Mouse (Mus musculus): ENCODE data around the gene Pf4.

The Pf4 gene

DNA sequence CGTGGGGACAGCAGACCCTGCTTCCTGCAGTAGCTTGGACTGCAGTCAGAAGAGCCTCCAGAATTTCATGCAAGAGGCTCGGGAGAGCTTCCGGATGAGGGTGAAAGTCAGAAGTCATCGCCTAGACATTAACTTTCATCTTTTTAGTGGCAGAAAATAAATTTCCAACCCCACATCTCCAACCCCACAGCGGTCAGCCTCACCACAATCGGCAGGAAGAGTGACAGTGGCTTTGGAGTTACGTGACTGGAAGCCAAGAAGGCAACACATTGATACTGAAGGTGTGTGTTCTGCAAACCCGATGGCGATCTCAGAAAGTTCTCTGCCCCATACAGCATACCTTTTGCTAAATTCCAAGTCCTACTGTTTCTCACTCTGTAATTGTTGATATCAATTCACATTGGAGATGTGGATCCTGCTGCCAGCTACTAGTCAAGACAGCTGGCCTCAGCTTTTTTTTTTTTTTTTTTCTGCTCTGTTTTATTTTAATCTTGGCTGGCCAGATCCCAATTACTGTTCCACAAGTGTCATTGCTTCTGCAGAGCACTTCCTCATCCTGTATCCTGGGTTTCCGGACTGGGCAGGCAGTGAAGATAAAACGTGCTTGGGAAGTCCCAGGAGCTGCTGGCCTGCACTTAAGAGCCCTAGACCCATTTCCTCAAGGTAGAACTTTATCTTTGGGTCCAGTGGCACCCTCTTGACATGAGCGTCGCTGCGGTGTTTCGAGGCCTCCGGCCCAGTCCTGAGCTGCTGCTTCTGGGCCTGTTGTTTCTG is at the start of gene Pf4:
TSS of gene Pf4 (plus strand) at position 556 of the 774 bp plus-strand sequence.
- no peak for DNase-seq

- DNase-seq: no peak
Measured at GRCm38 (mm10) chr5:90722656-90723055, 49.6 kb upstream of the Pf4 start.

- no peak for DNase-seq
Measured at GRCm38 (mm10) chr5:90728254-90728653, 44.0 kb upstream of the Pf4 start.

DNA sequence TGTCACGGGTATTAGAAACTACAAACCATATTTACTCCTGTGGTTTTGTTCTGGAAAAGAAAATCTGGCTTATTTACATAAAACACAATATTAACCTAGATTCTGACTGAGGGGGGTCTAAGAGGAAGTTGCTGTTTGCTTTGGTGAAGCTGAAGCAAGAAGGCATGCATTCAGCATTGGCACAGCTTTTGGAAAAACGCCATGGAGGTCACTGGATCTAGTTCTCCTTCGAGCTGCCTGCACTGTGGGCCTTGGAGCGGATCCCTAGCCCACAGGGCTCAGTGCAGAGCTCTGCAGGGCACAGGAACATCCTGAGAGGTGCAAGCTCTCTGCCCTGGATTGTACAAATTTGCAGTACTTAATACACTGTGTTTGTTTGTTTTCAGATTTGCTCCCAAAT is 40.8 kb upstream of the Pf4 start:
- DNase-seq: no peak

- no peak for DNase-seq
Measured at GRCm38 (mm10) chr5:90742029-90742428, 30.2 kb upstream of the Pf4 start.

- DNase-seq: no peak
Measured at GRCm38 (mm10) chr5:90753934-90754333, 18.3 kb upstream of the Pf4 start.

GRCm38 (mm10) chr5:90758020-90758605 is 14.1 kb upstream of the Pf4 start:
- no peak for DNase-seq

DNA sequence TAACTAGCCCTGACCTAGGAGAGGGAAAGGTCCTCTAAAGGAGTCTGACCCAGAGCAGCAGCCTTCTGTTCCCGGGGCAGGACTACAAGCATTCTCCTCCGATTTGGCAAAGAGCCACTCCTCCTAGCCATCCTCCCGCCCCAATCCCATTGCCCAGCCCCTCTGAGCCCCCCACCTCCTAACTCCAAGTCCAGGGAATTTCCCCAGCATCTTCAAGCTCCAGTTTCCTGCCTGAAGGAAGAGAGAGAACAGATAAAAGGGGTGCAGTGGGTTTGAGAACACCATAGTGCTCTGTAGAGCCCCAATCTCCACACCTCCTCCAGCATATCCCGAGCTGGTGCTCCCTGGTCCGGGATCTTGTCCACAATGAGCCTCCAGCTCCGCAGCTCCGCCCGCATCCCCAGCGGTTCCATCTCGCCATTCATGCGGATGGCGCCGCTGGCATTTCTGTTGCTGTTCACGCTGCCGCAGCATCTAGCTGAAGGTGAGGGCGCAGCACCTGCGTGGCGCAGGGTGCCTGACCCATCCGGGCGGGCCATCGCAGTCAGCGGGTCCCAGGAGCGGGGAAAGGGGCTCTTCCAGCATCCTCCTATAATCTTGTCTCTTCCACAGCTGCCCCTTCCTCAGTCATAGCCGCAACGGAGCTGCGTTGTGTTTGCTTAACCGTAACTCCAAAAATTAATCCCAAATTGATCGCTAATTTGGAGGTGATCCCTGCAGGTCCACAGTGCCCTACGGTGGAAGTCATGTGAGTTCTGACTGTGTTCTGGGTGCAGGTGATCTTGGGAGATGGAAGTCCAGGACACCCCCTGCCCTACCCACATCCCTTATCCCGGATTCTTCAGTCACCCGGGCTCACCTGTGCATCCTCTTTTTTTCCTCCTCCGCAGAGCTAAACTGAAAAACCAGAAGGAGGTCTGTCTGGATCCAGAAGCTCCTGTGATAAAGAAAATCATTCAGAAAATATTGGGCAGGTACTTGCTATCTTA is 12.9 kb upstream of the Pf4 start, which contains the start of gene Cxcl5:
TSS of gene Cxcl5 (plus strand) at position 284 of the 989 bp plus-strand sequence.
- DNase-seq: no peak

DNA sequence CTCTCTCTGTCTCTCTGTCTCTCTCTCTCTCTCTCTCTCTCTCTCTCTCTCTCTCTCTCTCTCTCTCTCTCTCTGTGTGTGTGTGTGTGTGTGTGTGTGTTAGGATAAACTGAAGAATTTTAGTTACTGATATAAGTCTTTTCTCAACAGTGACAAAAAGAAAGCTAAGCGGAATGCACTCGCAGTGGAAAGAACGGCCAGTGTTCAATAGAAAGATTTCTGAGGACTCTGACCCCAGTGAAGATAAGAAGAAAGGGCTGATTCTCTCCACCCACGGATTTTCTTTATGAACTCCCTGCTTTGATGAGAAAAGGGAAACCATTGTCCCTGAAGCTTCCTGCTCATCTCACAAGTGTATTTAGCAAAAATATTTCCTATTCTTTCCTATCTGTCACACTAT is 11.9 kb upstream of the Pf4 start:
- no peak for DNase-seq

GRCm38 (mm10) chr5:90760844-90761243 is 11.4 kb upstream of the Pf4 start:
- no peak for DNase-seq

DNA sequence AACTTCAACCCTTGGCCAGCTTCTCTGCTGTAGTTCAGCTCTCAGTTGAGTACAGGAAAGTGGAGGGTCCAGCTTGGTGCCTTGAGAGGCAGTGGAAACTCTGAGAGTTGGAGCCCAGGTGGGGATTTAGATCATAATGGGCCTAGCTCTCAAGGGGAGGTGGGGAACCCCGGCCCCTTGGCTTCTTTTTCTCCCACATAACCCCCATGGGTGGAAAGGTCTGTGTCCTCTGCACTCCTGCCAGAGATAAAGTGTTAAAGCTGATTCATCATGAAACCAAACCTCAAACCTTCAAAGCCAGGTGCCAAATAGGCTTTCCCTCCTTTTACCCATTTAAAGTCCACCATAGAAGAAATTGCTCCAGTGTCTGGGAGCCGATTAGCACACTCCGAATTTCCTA is 10.4 kb upstream of the Pf4 start:
- no peak for DNase-seq

DNA sequence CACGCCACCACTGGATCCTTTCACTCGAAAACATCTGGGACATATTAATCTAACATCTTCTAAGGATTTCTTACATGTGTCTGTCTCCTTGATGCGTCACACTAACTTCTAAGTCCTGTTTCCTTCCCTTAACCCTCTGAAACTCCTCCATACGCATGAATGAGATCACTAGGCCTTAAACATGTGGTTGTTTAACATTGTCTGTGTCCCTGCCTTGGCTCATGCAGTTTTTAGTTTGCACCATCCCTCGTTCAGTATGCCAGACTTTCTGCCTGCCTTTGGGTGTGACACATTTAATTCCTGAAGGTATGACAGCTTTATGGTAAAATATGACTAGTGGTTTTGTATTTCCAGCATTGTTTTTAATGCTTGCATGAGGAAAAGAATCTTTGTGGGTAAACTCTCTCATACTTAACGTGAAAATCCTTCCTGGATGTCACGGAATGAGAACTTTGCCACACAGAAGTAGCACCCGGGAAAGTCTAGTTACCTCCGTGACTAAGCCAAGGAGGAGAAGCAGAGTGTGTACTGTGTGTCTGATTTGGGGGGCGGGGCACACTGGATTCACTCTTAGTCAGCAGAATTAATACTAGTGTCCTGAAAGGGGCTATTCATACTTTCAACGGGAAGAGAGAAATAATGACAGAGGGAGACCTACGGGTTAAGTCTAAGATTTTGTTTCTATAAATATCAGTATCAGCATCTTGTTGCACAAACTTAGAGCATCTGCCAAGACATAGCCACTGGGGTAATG is 8.1 kb upstream of the Pf4 start:
- DNase-seq: no peak

GRCm38 (mm10) chr5:90765821-90766606 is 6.2 kb upstream of the Pf4 start:
- no peak for DNase-seq

DNA sequence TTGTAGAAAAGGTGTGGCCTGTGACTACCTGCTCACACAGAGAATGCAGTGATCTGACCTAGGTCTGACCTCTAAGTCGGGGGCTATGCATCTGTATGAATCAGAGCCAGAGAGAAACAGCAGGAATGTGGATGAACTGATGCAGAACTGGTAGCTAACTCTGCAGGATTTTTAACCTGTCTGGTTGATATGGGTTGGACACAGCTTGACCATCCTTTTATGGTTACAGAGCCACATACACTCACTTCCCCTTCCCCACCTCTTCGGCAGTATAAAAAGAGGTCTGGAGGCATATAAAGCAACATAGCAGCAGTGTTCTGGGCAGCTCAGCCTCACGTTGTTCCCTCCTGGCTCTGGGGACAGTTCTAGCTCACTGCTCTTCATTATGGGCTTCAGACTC is 4.0 kb upstream of the Pf4 start, which contains the start of gene Ppbp:
TSS of gene Ppbp (plus strand) at position 301 of the 400 bp plus-strand sequence.
- DNase-seq: no peak

GRCm38 (mm10) chr5:90771369-90771768 is 866 bp upstream of the Pf4 start:
- no peak for DNase-seq

DNA sequence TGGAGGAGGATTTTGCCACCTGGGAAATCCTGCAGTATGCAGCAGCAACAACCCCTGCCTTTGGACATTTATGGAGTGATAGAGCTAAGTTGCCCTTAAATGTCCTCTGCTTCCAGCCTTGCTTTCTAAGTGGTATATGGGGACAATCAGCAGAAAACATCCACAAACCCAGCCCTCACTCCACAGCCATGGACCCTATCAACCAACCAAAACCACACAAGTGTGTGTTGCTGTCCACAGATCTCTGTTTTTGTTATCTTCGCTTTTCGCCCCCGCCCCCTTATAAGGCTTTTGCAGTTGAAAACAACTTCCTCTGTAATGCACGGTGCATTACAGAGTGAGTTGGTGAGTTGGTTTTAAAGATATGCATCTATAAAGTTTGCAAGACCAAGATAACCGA is 3.3 kb downstream of the Pf4 start:
- DNase-seq: no peak

GRCm38 (mm10) chr5:90777621-90778020 is 5.4 kb downstream of the Pf4 start:
- DNase-seq: no peak

DNA sequence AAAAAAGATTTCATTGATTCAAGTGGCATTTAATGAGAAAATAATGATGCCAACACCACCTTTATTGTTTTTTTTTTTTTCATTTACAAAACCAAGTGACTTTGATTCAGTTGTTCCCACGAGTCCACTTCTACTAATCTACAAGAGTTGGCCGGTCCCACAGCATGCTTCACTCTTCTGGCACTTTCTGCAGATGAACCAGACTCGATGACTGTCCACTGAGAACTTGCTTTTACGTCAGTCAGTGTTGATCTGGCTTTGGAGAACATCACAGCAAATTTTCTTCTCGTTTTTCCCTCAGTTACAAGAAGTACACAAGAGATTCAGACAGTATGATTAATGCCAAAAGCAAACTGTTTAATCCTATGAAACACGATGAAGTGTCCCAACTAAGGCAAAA is 6.6 kb downstream of the Pf4 start:
- DNase-seq: no peak

- no peak for DNase-seq
Measured at GRCm38 (mm10) chr5:90783697-90784096, 11.5 kb downstream of the Pf4 start.

- DNase-seq: no peak
Measured at GRCm38 (mm10) chr5:90785659-90786588, 13.7 kb downstream of the Pf4 start, which contains the start of gene Cxcl3. TSS of gene Cxcl3 (plus strand) at chr5:90786103.
